Mouse (Mus musculus) heart, adult 2 months (tissue): ENCODE measurements around the gene Prnd.

Experiments used
- CTCF ChIP-seq: fragments of 200-600 bp; IDR thresholded peaks from 2 replicates; pipeline ENCODE4 v1.8.1; 2022; ENCODE audit warnings: antibody characterized with exemption, mild to moderate bottlenecking, moderate library complexity
- EP300 ChIP-seq: fragments of 200-500 bp; IDR thresholded peaks from 2 replicates; pipeline ENCODE4 v1.6.1; 2011; ENCODE audit warnings: low read depth, low read length, control low read depth; ENCODE audit not compliant: insufficient read depth

DNA sequence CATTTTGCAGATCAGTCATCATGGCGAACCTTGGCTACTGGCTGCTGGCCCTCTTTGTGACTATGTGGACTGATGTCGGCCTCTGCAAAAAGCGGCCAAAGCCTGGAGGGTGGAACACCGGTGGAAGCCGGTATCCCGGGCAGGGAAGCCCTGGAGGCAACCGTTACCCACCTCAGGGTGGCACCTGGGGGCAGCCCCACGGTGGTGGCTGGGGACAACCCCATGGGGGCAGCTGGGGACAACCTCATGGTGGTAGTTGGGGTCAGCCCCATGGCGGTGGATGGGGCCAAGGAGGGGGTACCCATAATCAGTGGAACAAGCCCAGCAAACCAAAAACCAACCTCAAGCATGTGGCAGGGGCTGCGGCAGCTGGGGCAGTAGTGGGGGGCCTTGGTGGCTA lies 14.3 kb upstream of the Prnd start:
- TF ChIP-seq CTCF (no peak), EP300 (no peak)
